23 mouse cellular contexts compared by ENCODE assay signal in the genomic region with DNA sequence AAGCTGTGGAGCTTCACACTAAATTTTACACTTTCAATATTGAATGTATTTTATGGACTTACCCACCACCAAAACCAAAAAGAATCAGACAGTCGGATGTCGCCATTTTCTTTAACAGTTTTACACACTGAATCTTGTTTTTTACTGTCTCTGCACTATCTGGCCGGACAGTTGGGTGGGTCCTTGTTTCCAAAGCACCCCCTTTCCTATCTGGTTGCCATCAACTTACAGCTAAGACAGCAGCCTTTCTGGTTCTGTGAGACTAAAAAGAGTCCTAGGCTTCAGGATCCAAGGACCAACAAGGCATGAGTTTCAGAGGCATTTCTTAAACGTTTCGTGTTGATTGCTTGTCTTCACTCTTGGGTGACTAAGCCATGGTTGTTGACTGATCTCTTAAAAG.
DNase-seq lines count a peak whose midpoint lies in the region; ATAC-seq and TF ChIP-seq lines count a peak whose summit lies in the region.
"Had no signal": no experiment of that assay in that cellular context is flagged by ENCODE, and none has a peak within 500 bp of the region (broad histone marks: within the 10 kb centered on the region; RNA-seq: fewer than 3 reads in every experiment).

No protein-coding gene starts in this region.

- no peak overlapping the region for H3K4me3 ChIP-seq in MEL (ENCODE audit: control insufficient read depth in 1 of 2, insufficient read depth in 1 of 2, low read depth in 2 of 2, low read length in 2 of 2)
- H3K4me3 ChIP-seq in liver, embryonic 14.5 days (ENCODE audit: insufficient read depth in 1 of 2, low read depth in 2 of 2, low read length in 2 of 2), result peak overlapping the region in 1 of 2 experiments; percentile 38; a peak in 2 of 4 replicates
- H3K4me3 ChIP-seq: hindbrain, embryonic 13.5 days; left cerebral cortex, adult 2 months; limb, embryonic 12.5 days; neural tube, embryonic 13.5 days had no signal

- TF ChIP-seq RAD21 in MEL (IDR thresholded peaks at IDR 0.05; ENCODE audit: low read depth, low read length), result no peak

- no peak for TF ChIP-seq POLR2A in MEL (IDR thresholded peaks at IDR 0.05; ENCODE audit: control insufficient read depth in 1 of 2, insufficient read depth in 1 of 2, low read depth in 1 of 2, low read length in 2 of 2, poor library complexity in 1 of 2)

- no peaks in the 10 kb centered on the region for H3K79me2 ChIP-seq in MEL (ENCODE audit: control insufficient read depth, insufficient read depth, low read length, poor library complexity)

- TF ChIP-seq EP300 in MEL (IDR thresholded peaks at IDR 0.05; ENCODE audit: low read depth in 1 of 2, low read length in 2 of 2), result no peak
- no peak for TF ChIP-seq EP300 in liver, embryonic 14.5 days (IDR thresholded peaks at IDR 0.05; ENCODE audit: low read depth)

- DNase-seq in MEL (ENCODE audit: low read depth, low spot score), result peak; percentile 12
- DNase-seq in c-Kit-positive CD71-positive TER-119-positive erythroid progenitor cells, embryonic 14.5 days (ENCODE audit: low spot score), result peak; percentile 57
- DNase-seq in liver, embryonic 14.5 days (ENCODE audit: low read depth in 3 of 3, low spot score in 3 of 3), result peak; percentile 39 to 47 (median 46)
- no peak for DNase-seq in embryo, embryonic 9.5 days (ENCODE audit: extremely low spot score)
- DNase-seq in lung, postnatal 14 days, result no peak
- no peak for DNase-seq in retina, postnatal 1 day
- DNase-seq: adrenal gland, postnatal 36 days; cerebellum, adult 9-10 months; gastrocnemius, postnatal 25 days; heart, adult 11 months; heart, postnatal 4 days; kidney, postnatal 10 days; lung, adult 18-20 months had no signal

- no peaks in the 10 kb centered on the region for H3K27me3 ChIP-seq in MEL (ENCODE audit: control insufficient read depth in 1 of 2, insufficient read depth in 2 of 2, low read length in 2 of 2)
- no peaks in the 10 kb centered on the region for H3K27me3 ChIP-seq in liver, embryonic 14.5 days (ENCODE audit: control insufficient read depth, insufficient read depth, low read length)
- H3K27me3 ChIP-seq: hindbrain, embryonic 13.5 days; neural tube, embryonic 13.5 days had no signal

- H3K4me1 ChIP-seq in MEL (ENCODE audit: control insufficient read depth in 1 of 2, insufficient read depth in 2 of 2, low read length in 2 of 2), result peaks cover 24 to 26% of the 10 kb centered on the region in 2 experiments
- peaks cover 22 to 32% of the 10 kb centered on the region in 2 experiments for H3K4me1 ChIP-seq in liver, embryonic 14.5 days (replicated peaks; ENCODE audit: control insufficient read depth in 2 of 2, insufficient read depth in 2 of 2, low read length in 1 of 2)

- peak; percentile 75 for ATAC-seq in liver, embryonic 14.5 days (ENCODE audit: insufficient read depth)
- 0 out of 2 replicates have a peak, but pooled peaks have one; percentile 13 for ATAC-seq in megakaryocyte progenitor cell, adult 5-6 weeks (replicated peaks; ENCODE audit: poor library complexity)
- ATAC-seq: forebrain, embryonic 14.5 days; intestine, postnatal 0 days; midbrain, embryonic 16.5 days had no signal

- no peak for TF ChIP-seq CTCF in MEL (IDR thresholded peaks at IDR 0.05 in 2 of 3, conservative IDR thresholded peaks at IDR 0.05 in 1 of 3; ENCODE audit: control insufficient read depth in 1 of 3, insufficient read depth in 1 of 3, low read depth in 2 of 3, low read length in 3 of 3, poor library complexity in 1 of 3, severe bottlenecking in 1 of 3)
- no peak for TF ChIP-seq CTCF in liver, embryonic 14.5 days (IDR thresholded peaks at IDR 0.05; ENCODE audit: low read depth)

- peak overlapping the region; percentile 37 for H3K27ac ChIP-seq in MEL (ENCODE audit: control insufficient read depth, low read depth, low read length)
- H3K27ac ChIP-seq in liver, embryonic 14.5 days, result peak overlapping the region; percentile 60
- H3K27ac ChIP-seq: hindbrain, embryonic 13.5 days; left cerebral cortex, adult 2 months; limb, embryonic 12.5 days; neural tube, embryonic 13.5 days had no signal

- H3K9ac ChIP-seq in MEL (ENCODE audit: control insufficient read depth, low read depth, low read length, poor library complexity, severe bottlenecking), result no peak overlapping the region; the same call in 1 of the 2 replicates
- H3K9ac ChIP-seq in liver, embryonic 14.5 days (replicated peaks), result peak overlapping the region; percentile 38
- H3K9ac ChIP-seq: hindbrain, embryonic 13.5 days; limb, embryonic 12.5 days; neural tube, embryonic 13.5 days had no signal

- H3K36me3 ChIP-seq in MEL (ENCODE audit: control insufficient read depth in 1 of 2, insufficient read depth in 2 of 2, low read length in 2 of 2), result peaks cover 0 to 19% of the 10 kb centered on the region in 2 experiments; a peak in 2 of 4 replicates
- H3K36me3 ChIP-seq in liver, embryonic 14.5 days (replicated peaks; ENCODE audit: control insufficient read depth, insufficient read depth, low read depth), result no peaks in the 10 kb centered on the region
- H3K36me3 ChIP-seq: hindbrain, embryonic 13.5 days; limb, embryonic 12.5 days had no signal

- 29% methylated on average over 5 of the region's 5 CpGs for WGBS in liver, embryonic 14.5 days (ENCODE audit: insufficient replicate concordance)

- H3K9me3 ChIP-seq in MEL (replicated peaks; ENCODE audit: insufficient read depth, low read length), result no peaks in the 10 kb centered on the region
- H3K9me3 ChIP-seq in liver, embryonic 14.5 days (ENCODE audit: control insufficient read depth, low read length), result no peaks in the 10 kb centered on the region
- H3K9me3 ChIP-seq: hindbrain, embryonic 13.5 days; neural tube, embryonic 13.5 days had no signal

- H3K4me2 ChIP-seq in liver, embryonic 14.5 days (ENCODE audit: low read depth), result peak overlapping the region; percentile 70
- H3K4me2 ChIP-seq: heart, embryonic 11.5 days; hindbrain, embryonic 13.5 days; limb, embryonic 12.5 days; midbrain, embryonic 11.5 days; neural tube, embryonic 13.5 days had no signal

TF ChIP-seq in MEL, 35 proteins besides CTCF, POLR2A, EP300 and RAD21:
- TF ChIP-seq TBP (IDR thresholded peaks at IDR 0.05; ENCODE audit: low read depth, low read length), result no peak

Comparison
In these comparisons a context has a peak if more than half of its experiments do, and no peak if none do; other contexts are left out.
1. DNase-seq: peak in MEL (single experiment), c-Kit-positive CD71-positive TER-119-positive erythroid progenitor cells, embryonic 14.5 days (single experiment) and liver, embryonic 14.5 days (3 of 3); none in embryo, embryonic 9.5 days (single experiment), lung, postnatal 14 days (single experiment) and retina, postnatal 1 day (single experiment).